Mouse (Mus musculus) left cerebral cortex, postnatal 25 days (tissue): ENCODE measurements around the gene Cacnb2. TPM values are rescaled to one million over a fixed set of nuclear protein-coding genes. Genes with fewer than 3 reads are reported as not detected.
A peak's percentile ranks its signal among the peaks of the same experiment; 100 is the strongest.

ENCODE experiments used
- DNase-seq, 2 experiments: peaks; one replicate each; pipeline ENCODE4 v3.0.0; 2022; ENCODE audit warnings: low spot score in 2 of 2, mixed read lengths in 1 of 2
- intact Hi-C: fragments of 180-260 bp; cut with DNase I; formaldehyde crosslinking; loops from one replicate; pipeline ENCODE4 v1.15.1; 2025
- total RNA-seq, 2 experiments: library from RNA; stranded (reverse); gene quantifications; 2 replicates each; pipeline ENCODE4 v1.2.3; 2021

Cacnb2 gene
- total RNA-seq, 2 experiments from 2014 or later = 49.3 to 52.7 TPM

DNA sequence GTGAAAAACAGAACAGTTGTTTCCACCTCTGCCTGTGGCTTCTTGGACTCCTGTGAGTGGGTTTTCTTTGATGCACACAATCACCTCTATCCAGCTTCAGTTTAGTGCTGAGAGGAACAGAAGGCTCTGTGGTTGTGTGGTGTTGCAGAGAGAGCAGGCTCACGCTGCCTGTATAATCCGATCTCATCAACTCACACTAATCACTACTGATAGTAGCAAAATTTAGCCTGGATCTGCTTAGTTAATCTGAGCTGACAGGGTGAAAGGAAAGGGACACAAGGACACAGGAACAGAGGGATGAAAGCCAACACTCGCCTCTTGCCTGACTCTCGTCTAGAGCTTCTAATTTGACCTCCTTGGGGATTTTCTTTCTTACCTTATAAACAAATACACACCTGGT is 160.0 kb downstream of the Cacnb2 start:
- intact Hi-C loops = loop anchor here (2.0 kb wide), 1 partner anchor 18 kb away; no protein-coding TSS in a partner anchor
- peak in 1 of 2 experiments; percentile 9 for DNase-seq

DNA sequence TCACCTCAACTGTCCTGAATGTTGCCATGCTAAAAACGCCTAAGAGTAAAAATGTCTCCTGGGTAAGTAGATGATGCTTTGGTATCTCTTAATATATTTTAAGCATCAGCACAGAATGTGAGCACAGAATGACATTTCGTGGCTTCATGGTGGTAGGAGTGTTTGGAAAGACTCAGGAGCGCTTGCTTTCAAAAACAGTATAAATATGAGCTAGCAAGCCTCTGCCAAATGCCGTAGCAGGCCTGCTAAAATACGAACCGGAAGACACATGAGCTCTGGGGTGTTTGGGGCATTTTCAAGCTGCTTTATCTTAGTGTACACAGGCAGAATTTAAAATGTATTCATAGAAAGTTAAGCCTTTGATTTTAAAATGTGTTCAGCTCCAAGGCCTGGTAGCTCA is 161.0 kb downstream of the Cacnb2 start:
- peak; percentile 44 to 88 for DNase-seq
- intact Hi-C loops = loop anchor here (2.0 kb wide), 1 partner anchor 19 kb away; no protein-coding TSS in a partner anchor

GRCm38 (mm10) chr2:14769448-14769847 is 166.6 kb downstream of the Cacnb2 start:
- intact Hi-C loops = no loop called here
- no peak for DNase-seq

DNA sequence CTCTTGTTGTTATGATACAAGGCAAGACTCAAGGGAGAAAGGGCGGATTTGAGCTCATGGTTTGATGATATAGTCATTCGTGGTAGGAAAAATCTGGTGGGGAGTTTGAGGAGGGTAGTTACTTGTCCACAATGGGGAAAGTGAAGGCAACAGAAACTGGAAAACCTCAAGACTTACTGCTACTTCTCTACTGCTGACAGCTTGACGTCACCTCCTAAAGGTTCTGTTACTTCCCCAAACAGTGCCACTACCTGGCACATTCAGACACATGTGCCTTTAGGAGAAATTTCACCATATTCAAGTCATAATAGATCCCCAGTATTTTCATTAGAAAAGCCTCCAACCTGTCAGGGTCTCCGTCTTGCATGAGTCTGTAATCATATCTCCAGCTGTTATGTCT is 167.7 kb downstream of the Cacnb2 start:
- intact Hi-C loops = no loop called here
- DNase-seq = no peak

GRCm38 (mm10) chr2:14774375-14774774 is 171.5 kb downstream of the Cacnb2 start:
- no peak for DNase-seq
- intact Hi-C loops = no loop called here

DNA sequence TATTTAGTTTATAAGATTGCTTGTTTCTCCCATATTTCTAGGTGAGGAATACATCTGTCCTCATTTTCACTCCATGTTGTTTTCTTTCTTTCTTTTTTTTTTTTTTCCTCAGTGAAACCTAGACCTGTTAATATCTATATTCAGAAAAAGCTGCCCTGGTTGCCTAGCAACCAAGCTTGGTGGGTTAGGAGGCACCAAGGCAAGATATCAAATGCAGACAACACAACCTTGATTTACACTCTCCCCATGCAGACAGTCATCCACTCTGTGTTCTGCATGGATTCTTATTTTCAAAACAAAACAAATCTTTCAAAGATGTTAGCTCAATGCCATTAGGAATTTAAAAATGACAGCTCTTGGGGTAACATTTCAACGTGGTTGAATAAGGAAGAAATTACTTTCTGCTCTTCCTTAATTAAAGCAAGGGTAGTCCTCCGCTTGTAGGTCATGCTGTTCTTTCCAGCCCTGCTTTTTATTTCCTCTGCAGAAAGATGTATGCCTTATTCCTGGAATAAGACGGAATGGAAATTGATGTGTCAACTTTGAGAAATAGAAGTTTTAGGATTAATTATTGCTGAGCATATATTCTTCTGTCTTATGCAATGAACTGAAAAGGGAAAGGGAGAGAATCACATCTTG is 172.1 kb downstream of the Cacnb2 start:
- DNase-seq = peak; percentile 20 to 42
- intact Hi-C loops = no loop called here

- intact Hi-C loops = no loop called here
- DNase-seq = no peak
Measured at GRCm38 (mm10) chr2:14787983-14788382, 185.1 kb downstream of the Cacnb2 start.

GRCm38 (mm10) chr2:14801446-14802046 is 198.7 kb downstream of the Cacnb2 start:
- intact Hi-C loops = no loop called here
- no peak for DNase-seq

DNA sequence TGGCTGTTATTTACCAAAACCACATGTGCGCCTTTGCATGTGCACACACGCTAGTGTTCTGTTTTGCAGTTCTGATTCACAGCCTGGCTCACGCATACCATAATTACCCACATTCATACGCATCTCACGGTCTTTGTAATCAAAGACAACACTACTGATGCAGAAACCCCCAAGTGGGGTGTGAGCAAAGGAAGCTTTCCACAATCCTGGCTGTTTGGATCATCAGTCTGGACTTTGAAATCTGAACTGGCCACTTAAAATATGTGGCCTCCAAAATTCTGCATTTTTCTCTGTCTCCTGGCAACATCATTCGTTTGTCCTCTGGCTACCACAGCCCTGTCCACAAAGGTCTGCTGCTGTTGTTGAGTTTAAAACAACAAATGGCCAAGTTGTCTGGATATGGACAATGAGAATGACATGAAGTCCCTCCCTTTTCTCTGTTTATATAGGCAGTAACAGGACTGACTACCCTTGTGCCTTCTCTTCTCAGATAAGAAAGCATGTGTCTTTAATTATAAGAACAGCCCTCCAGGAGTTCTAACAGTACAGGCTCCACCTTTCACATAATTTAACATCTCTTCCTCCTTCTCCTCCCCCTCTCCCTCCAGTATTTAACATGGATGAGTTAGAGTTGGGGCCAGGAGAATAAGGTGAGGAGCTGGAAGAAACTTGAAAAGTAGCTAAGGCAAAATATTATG is 204.9 kb downstream of the Cacnb2 start:
- intact Hi-C loops = no loop called here
- no peak for DNase-seq

GRCm38 (mm10) chr2:14814977-14815376 is 212.1 kb downstream of the Cacnb2 start:
- DNase-seq = no peak
- intact Hi-C loops = no loop called here

GRCm38 (mm10) chr2:14818651-14819050 is 215.8 kb downstream of the Cacnb2 start:
- no peak for DNase-seq
- intact Hi-C loops = no loop called here

- no peak for DNase-seq
- intact Hi-C loops = no loop called here
Measured at GRCm38 (mm10) chr2:14820946-14821345, 218.1 kb downstream of the Cacnb2 start.

- intact Hi-C loops = no loop called here
- DNase-seq = no peak
Measured at GRCm38 (mm10) chr2:14823105-14823504, 220.2 kb downstream of the Cacnb2 start.

GRCm38 (mm10) chr2:14823816-14824348 is 221.0 kb downstream of the Cacnb2 start:
- DNase-seq = no peak
- intact Hi-C loops = no loop called here

DNA sequence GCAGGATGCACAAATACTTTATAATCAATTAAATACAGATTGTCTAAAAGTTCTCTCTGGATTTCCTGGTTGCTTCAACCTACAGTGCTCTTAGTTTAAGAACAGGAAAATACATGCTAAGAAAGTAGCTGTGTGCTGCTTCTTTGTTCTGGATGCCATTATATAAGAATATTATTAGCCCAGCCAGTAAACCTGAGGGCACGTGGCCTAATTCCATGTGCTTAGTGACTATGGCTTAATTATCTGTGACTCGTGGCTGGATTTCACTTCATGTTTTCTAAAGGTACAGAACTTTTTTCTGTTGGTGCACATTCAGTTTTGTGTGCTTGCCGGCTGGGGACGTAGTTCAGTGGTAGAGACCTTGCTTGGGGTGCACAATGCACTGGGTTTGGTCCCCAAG is 222.3 kb downstream of the Cacnb2 start:
- intact Hi-C loops = no loop called here
- DNase-seq = no peak

DNA sequence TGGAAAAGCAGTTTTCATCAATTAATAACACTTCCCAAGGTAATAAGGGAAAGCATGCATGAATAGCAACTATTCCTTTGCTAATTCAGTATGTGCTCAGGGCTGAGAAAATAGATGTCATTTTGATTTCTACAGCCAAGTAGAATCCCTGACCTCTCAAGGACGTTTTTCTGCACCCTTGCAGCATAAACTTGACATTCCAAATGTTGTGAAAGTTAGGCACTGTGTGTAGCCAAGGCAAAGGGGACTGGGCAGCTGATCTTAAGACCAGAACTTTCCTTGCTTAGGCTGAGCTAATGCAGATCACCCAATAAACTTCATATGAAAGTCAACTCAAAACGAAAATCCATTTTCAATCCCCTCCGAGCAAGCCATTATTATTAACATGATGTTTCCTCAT is 226.6 kb downstream of the Cacnb2 start:
- intact Hi-C loops = no loop called here
- DNase-seq = no peak

DNA sequence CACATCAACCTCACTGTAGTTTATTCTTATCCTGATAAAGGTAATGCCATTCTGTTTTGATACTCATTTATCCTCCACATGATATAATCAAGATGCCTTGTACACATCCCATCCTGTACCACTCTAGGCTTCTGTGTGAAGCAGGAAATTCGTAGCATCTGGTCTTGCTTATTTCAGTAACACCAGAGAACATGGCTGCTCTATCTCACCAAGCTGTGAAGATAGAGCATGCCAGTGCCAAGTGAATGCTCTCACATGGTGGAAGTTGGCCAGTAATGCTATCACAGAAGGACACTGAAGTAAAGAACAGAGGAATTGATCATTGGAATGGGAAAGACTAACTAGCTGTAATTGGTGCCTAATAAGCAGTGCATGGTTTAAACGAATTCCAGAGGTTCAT is 228.4 kb downstream of the Cacnb2 start:
- DNase-seq = peak in 1 of 2 experiments; percentile 16
- intact Hi-C loops = no loop called here

DNA sequence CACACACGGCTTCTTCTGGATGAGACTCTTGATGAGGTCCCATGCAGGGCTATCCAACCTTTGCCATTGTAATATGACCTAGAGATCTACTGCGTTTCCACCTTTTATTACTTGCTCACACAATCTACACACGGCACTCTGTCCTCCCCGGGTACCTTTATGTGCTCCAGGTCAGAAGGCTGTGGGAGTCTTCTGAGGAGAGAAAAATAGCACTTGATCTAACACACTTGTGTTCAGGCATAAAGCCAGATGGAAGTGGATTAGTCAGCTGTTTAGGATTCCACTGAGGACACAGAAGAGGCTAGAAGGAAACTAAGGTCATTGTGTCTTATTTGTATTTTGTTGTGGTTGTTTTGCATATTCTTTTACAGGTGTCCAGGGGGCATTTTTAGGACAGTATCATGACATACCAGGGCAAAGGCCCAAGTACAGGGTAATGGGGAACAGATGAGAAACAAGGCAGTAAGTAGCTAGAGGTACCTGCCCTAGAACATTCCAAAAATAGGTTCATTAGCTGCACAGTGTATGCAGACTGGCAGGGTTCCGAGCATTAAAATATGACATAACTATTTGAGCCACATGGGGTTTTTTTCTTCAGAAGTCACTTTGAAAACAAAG is 231.9 kb downstream of the Cacnb2 start:
- DNase-seq = no peak
- intact Hi-C loops = no loop called here

- DNase-seq = no peak
- intact Hi-C loops = no loop called here
Measured at GRCm38 (mm10) chr2:14841272-14841671, 238.4 kb downstream of the Cacnb2 start.

GRCm38 (mm10) chr2:14846727-14847126 is 243.8 kb downstream of the Cacnb2 start:
- peak in 1 of 2 experiments; percentile 59 for DNase-seq
- intact Hi-C loops = no loop called here
